Mouse (Mus musculus) megakaryocyte, embryonic 14.5 days (primary cell): Measurements from ENCODE around the gene Sept1.

ENCODE experiments used
- FLI1 ChIP-seq: IDR thresholded peaks from 2 replicates; pipeline ENCODE4 v1.6.1; 2012; ENCODE audit warnings: low read length, inconsistent platforms, mixed read lengths
- GATA1 ChIP-seq: IDR thresholded peaks from 3 replicates; pipeline ENCODE4 v1.6.1; 2012; ENCODE audit warnings: mixed read lengths, low read length, inconsistent platforms, borderline replicate concordance

GRCm38 (mm10) chr7:127183345-127183744 lies 49.6 kb downstream of the Sept1 start:
- TF ChIP-seq GATA1 (no peak), FLI1 (no peak)
